23 mouse cellular contexts compared by ENCODE assay signal in the genomic region with DNA sequence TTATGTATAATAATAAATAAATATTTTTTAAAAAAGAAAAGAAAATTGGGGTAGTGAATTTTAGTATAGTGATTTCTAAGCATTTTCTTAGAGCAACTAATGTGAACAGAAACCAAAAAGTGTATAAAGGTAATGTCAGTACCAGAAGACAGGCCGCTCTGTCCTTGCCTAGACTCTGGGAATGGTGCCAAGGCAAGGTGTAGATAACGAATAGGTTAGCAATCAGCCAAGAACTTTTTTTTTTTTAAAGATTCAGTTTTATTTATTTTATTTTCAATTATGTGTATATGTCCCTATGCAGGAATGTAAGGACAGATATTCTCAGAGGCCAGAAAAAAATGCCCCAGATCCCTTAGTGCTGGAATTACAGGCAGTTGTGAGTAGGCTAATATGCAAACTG. TPM values are rescaled to one million over a fixed set of nuclear protein-coding genes. Genes with fewer than 3 reads are reported as not detected.
"Had no signal": no experiment of that assay in that cellular context is flagged by ENCODE, and none has a peak within 500 bp of the region (broad histone marks: within the 10 kb centered on the region; RNA-seq: fewer than 3 reads in every experiment).

No protein-coding gene starts in this region.

- H3K9me3 ChIP-seq: kidney, embryonic 15.5 days; limb, embryonic 12.5 days; limb, embryonic 15.5 days; liver, embryonic 13.5 days; megakaryocyte, embryonic 14.5 days; midbrain, embryonic 10.5 days; midbrain, embryonic 13.5 days; neural tube, embryonic 13.5 days had no signal

- DNase-seq: kidney, adult 8-10 months; kidney, postnatal 10 days; kidney, postnatal 36 days; layer of hippocampus, postnatal 36 days; left cerebral cortex, postnatal 4 days; liver, embryonic 13.5 days; lung, adult 2 months; lung, postnatal 10 days; lung, postnatal 36 days; thymus, adult 2 months; thymus, postnatal 14 days; thymus, postnatal 4 days had no signal

- H3K4me1 ChIP-seq: kidney, embryonic 15.5 days; limb, embryonic 12.5 days; limb, embryonic 15.5 days; liver, embryonic 13.5 days; megakaryocyte, embryonic 14.5 days had no signal

- H3K4me2 ChIP-seq: kidney, embryonic 15.5 days; limb, embryonic 12.5 days; limb, embryonic 15.5 days; liver, embryonic 13.5 days; midbrain, embryonic 13.5 days; neural tube, embryonic 13.5 days had no signal

- H3K9ac ChIP-seq: kidney, embryonic 15.5 days; limb, embryonic 12.5 days; limb, embryonic 15.5 days; liver, embryonic 13.5 days; midbrain, embryonic 13.5 days; neural tube, embryonic 13.5 days had no signal

- ATAC-seq: midbrain, embryonic 13.5 days; midbrain, embryonic 16.5 days had no signal

- H3K27me3 ChIP-seq: kidney, embryonic 15.5 days; limb, embryonic 12.5 days; limb, embryonic 15.5 days; midbrain, embryonic 13.5 days; neural tube, embryonic 13.5 days had no signal

- H3K36me3 ChIP-seq: kidney, embryonic 15.5 days; limb, embryonic 12.5 days; limb, embryonic 15.5 days; liver, embryonic 13.5 days; midbrain, embryonic 10.5 days; midbrain, embryonic 13.5 days; neural tube, embryonic 13.5 days had no signal

- H3K4me3 ChIP-seq: kidney, embryonic 15.5 days; left cerebral cortex, adult 2 months; limb, embryonic 12.5 days; limb, embryonic 15.5 days; liver, embryonic 13.5 days; megakaryocyte, embryonic 14.5 days; midbrain, embryonic 10.5 days; midbrain, embryonic 13.5 days; myocyte; neural tube, embryonic 13.5 days had no signal

- H3K27ac ChIP-seq: kidney, embryonic 15.5 days; left cerebral cortex, adult 2 months; limb, embryonic 12.5 days; limb, embryonic 15.5 days; liver, embryonic 13.5 days; midbrain, embryonic 10.5 days; midbrain, embryonic 13.5 days; neural tube, embryonic 13.5 days had no signal

RNA-seq across cellular contexts. Expression of gene Lrrn1, which starts 5.6 kb away (rescaled TPM):
- total RNA-seq: neutrophil, adult 5-6 weeks had no signal
